Mouse (Mus musculus) liver, embryonic 14.5 days (tissue): ENCODE data around the gene Mtfr1l. TPM values are rescaled to one million over a fixed set of nuclear protein-coding genes. Genes with fewer than 3 reads are reported as not detected.

Experiments used
- ATAC-seq: fragments of 200-750 bp; cut with Nextera tagmentation; 2 replicates; pipeline ENCODE4 v1.8.0; 2017; ENCODE audit warnings: moderate number of reproducible peaks, mild to moderate bottlenecking, moderate library complexity; ENCODE audit not compliant: insufficient read depth
- DNase-seq, 3 experiments: peaks; one replicate each; pipeline ENCODE4 v3.0.0-alpha.2; 2012 to 2013; ENCODE audit warnings: low read depth in 3 of 3, low spot score in 3 of 3
- H3K27ac ChIP-seq: fragments of 300-500 bp; sonication (generic); 2 replicates; pipeline ENCODE4 v1.5.1; 2014; ENCODE audit warnings: moderate library complexity, mild to moderate bottlenecking, control low read depth, inconsistent platforms
- H3K27me3 ChIP-seq: fragments of 300-500 bp; sonication (generic); 2 replicates; pipeline ENCODE4 v1.6.1; 2014; ENCODE audit warnings: mild to moderate bottlenecking, low read length, moderate library complexity; ENCODE audit not compliant: control insufficient read depth, insufficient read depth
- H3K36me3 ChIP-seq: fragments of 300-500 bp; sonication (generic); replicated peaks from 2 replicates; pipeline ENCODE4 v1.6.1; 2014; ENCODE audit warnings: low read depth; ENCODE audit not compliant: control insufficient read depth, insufficient read depth
- H3K4me1 ChIP-seq, 2 experiments: fragments of 200-500 bp in 1 of 2; fragments of 300-500 bp in 1 of 2; sonication (generic) in 1 of 2; replicated peaks; 2 replicates each; pipeline ENCODE4 v1.6.1; 2012 to 2014; ENCODE audit warnings: antibody characterized with exemption in 1 of 2, inconsistent platforms in 1 of 2, low read length in 1 of 2; ENCODE audit not compliant: control insufficient read depth in 2 of 2, insufficient read depth in 2 of 2
- H3K4me2 ChIP-seq: fragments of 300-500 bp; sonication (generic); 2 replicates; pipeline ENCODE4 v1.6.1; 2014; ENCODE audit warnings: low read depth, mild to moderate bottlenecking, control low read depth, moderate library complexity
- H3K4me3 ChIP-seq, 2 experiments: fragments of 200-500 bp in 1 of 2; fragments of 300-500 bp in 1 of 2; sonication (generic) in 1 of 2; 2 replicates each; pipeline ENCODE4 v1.5.1; 2012 to 2014; ENCODE audit warnings: low read depth in 2 of 2, low read length in 2 of 2, mild to moderate bottlenecking in 2 of 2, control low read depth in 1 of 2, inconsistent platforms in 1 of 2, moderate library complexity in 1 of 2; ENCODE audit not compliant: insufficient read depth in 1 of 2
- H3K9ac ChIP-seq: fragments of 300-500 bp; sonication (generic); replicated peaks from 2 replicates; pipeline ENCODE4 v1.6.1; 2014; ENCODE audit warnings: mild to moderate bottlenecking, control low read depth, moderate library complexity
- H3K9me3 ChIP-seq: fragments of 300-500 bp; sonication (generic); 2 replicates; pipeline ENCODE4 v1.6.1; 2016; ENCODE audit warnings: low read length, mixed read lengths; ENCODE audit not compliant: control insufficient read depth
- CTCF ChIP-seq: IDR thresholded peaks from 2 replicates; pipeline ENCODE4 v1.5.1; 2016; ENCODE audit warnings: antibody characterized with exemption, low read depth, control low read depth
- EP300 ChIP-seq: IDR thresholded peaks from 2 replicates; pipeline ENCODE4 v1.6.1; 2016; ENCODE audit warnings: antibody characterized with exemption, low read depth
- WGBS: fragments of 180-500 bp; shearing (Covaris S2); extraction: QIAGEN DNeasy Blood & Tissue Kit; methylation state at CpG from one replicate; pipeline ENCODE4 v1.1.7; 2014; ENCODE audit not compliant: insufficient replicate concordance; 5-methylcytosine and 5-hydroxymethylcytosine counted together
- polyA plus RNA-seq, 2 experiments: library from polyadenylated mRNA; depleted of rRNA in 1 of 2; stranded (reverse) in 1 of 2; unstranded in 1 of 2; fragments of >200 nt; fragmentation: Nextera tagmentation in 1 of 2; extraction: Ambion mirVana in 1 of 2; gene quantifications; 2 replicates each; pipeline versions ENCODE4 v1.2.1 to v1.2.3; 2012 to 2014

Gene Mtfr1l
- polyA plus RNA-seq (2012; rRNA removed), result 27.0 and 28.4 TPM in 2 replicates
- polyA plus RNA-seq (2014; fragmentation: Nextera tagmentation; extraction: Ambion mirVana), result 41.6 and 48.5 TPM in 2 replicates

DNA sequence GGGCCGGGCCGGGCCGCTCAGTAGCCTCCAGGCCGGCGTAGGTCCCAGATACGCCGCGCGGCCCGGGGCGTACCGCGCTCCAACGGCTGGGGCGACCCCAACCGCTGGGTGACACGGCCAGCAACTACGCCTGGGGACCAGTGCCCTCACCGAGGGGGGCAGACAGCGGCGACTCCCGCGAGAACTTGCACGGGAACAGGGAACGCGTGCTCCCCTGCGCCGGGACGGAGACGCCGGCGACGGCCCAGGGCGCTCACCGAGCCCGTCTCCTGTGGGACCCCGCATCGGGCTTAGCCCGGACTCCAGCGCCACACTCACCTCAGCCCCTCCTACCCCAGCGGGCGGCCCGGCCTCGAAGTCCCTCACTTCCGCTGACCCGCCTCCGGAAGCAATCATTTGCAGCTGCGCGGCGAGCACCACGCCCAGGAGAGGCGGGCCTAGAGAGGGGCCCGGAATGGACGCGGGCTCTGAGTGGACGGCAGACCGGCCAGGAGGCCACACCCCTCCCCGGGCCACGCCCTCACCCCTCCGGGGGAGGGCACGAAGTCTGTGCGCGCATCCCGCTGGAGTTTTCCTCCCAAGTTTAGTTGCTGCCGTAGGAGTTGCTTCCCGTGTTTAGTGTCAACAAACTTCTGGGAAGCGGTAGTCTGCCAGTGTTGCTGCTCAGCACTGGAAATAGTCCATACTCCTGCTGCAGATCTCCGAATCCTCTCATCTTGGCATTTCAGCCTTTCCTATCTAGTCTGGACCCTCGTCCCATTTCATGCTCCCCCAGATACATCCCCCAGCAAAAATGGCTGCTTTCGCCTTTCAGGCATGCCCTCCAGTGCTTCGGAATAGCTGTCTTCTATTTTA lies at the start of gene Mtfr1l:
Mtfr1l (minus strand) TSS at position 456 of the 855 bp plus-strand sequence.
- H3K36me3 ChIP-seq, result no peaks in the 10 kb centered on the region
- peak within 1 kb of the TSS; percentile 14 for H3K27ac ChIP-seq
- no peak; the same call in 1 of the 2 replicates for TF ChIP-seq CTCF
- TF ChIP-seq EP300, result no peak
- H3K27me3 ChIP-seq, result no peaks in the 10 kb centered on the region
- WGBS, result under 1% methylated on average over 71 of the region's 71 CpGs
- peaks cover 21% of the 10 kb centered on the region in 2 experiments for H3K4me1 ChIP-seq
- peak within 1 kb of the TSS; percentile 76 to 86 for H3K4me3 ChIP-seq
- H3K9ac ChIP-seq, result peak within 1 kb of the TSS; percentile 70
- ATAC-seq (peak; percentile 96), DNase-seq (peak; percentile 91 to 93 (median 92))
- no peaks in the 10 kb centered on the region for H3K9me3 ChIP-seq
- peak within 1 kb of the TSS; percentile 81 for H3K4me2 ChIP-seq

DNA sequence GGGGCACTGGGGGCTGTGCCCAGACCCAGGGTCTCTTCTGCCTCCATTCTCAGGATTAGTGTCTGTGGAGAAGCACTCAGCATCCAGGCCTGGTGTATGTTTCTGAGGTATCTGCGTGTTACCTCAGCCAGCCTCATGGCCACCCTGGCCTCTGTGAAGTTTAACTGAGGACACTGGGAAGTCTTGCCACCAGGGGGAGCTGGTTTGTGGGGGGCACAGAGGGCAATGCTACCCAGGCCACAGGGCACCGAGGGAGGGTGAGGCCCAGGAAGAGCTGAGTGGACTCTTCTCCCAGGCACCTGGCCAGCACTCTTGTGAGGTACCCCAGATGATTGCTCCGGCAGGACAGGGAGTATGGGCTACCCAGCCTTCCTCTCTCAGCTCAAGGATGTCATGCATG lies 48.3 kb upstream of the Mtfr1l start:
- no peak overlapping the region for H3K4me3 ChIP-seq
- H3K4me2 ChIP-seq, result no peak overlapping the region
- H3K36me3 ChIP-seq, result no peaks in the 10 kb centered on the region
- TF ChIP-seq EP300 (no peak), CTCF (peak; percentile 83)
- WGBS, result 54% methylated on average over 3 of the region's 3 CpGs
- DNase-seq (no peak), ATAC-seq (no peak)
- peaks cover 0 to 6% of the 10 kb centered on the region in 2 experiments; a peak in 2 of 4 replicates for H3K4me1 ChIP-seq
- no peak overlapping the region for H3K27ac ChIP-seq
- no peak overlapping the region for H3K9ac ChIP-seq
- H3K27me3 ChIP-seq, result no peaks in the 10 kb centered on the region
- no peaks in the 10 kb centered on the region for H3K9me3 ChIP-seq

DNA sequence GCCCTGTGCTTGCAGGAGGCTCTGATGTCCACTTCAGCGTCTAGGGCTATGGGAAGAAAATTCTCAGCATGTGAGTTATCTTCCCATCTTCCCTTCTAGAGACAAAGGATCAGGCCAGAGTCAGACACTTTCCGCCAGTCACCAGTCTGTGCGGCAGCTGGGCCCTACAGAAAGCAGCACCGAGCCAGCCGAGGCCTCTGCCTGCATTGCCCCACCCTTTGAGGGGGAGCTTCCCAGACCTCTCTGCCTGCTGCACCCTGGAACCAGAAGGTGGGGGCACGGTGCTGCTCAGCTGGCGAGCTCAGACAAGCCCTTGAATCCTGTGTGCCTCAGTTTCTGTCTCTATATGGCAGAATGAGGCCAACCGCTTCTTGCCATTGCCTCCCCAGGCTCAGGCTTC lies 46.2 kb upstream of the Mtfr1l start:
- Histone ChIP-seq H3K4me3 (no peak overlapping the region), H3K9ac (no peak overlapping the region), H3K9me3 (no peaks in the 10 kb centered on the region), H3K36me3 (no peaks in the 10 kb centered on the region), H3K4me1 (peaks cover 0 to 2% of the 10 kb centered on the region in 2 experiments; a peak in 2 of 4 replicates), H3K4me2 (no peak overlapping the region), H3K27ac (no peak overlapping the region), H3K27me3 (no peaks in the 10 kb centered on the region)
- no peak for DNase-seq
- WGBS, result 60% methylated on average over 8 of the region's 8 CpGs
- TF ChIP-seq EP300, result no peak
- no peak for TF ChIP-seq CTCF
- ATAC-seq, result no peak

DNA sequence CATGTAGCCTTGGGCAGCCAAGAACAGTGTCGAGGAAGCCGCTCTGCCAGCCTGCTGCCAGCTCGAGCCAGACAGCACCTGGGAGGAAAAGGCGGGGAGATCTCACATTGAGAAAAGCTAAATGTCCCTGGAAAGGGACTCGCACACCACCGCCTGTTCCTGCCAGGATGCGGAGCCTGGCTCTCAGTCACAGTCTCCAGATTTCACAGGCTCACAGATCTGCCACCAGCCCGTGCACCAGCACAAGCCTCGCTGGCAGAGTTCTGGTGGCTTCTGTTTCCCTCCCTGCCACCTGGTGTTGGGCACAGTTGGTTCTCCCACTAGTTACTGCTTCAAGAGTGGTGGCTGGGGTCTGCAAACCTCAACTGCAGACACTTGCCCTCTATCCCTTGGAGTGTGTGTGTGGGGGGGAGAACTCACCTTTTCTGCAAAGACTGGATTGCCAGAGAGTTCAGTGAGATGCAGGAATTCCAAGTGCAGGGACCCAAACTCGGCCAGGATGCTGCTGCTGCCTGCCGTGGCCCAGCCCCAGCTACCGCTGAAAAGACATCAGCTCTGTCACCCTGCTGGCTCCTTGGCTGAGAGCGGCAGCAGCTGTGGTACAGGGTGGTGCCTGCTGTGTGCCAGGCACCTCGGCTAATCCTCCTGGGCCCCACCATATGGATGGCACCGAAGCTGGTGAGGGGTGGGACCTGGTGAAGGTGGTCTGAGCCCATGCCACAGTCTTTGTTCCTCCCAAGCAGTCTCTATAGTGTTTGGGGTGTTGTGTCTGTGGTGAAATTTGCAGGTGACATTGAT lies 45.4 kb upstream of the Mtfr1l start:
- H3K9ac ChIP-seq, result no peak overlapping the region
- TF ChIP-seq EP300 (no peak), CTCF (no peak)
- no peaks in the 10 kb centered on the region for H3K27me3 ChIP-seq
- H3K9me3 ChIP-seq, result no peaks in the 10 kb centered on the region
- H3K4me3 ChIP-seq, result no peak overlapping the region
- ATAC-seq, result no peak
- H3K27ac ChIP-seq, result no peak overlapping the region
- no peak overlapping the region for H3K4me2 ChIP-seq
- 66% methylated on average over 15 of the region's 15 CpGs for WGBS
- DNase-seq, result no peak
- H3K36me3 ChIP-seq, result no peaks in the 10 kb centered on the region
- peaks cover 0 to 2% of the 10 kb centered on the region in 2 experiments; a peak in 2 of 4 replicates for H3K4me1 ChIP-seq
